Mouse (Mus musculus): ENCODE data around the gene Pxmp4.

Gene Pxmp4

GRCm38 (mm10) chr2:154574271-154574670 is 29.2 kb downstream of the Pxmp4 start:
- no peak for DNase-seq (ENCODE audit: low read depth, low spot score)

GRCm38 (mm10) chr2:154572996-154573395 is 30.5 kb downstream of the Pxmp4 start:
- DNase-seq (ENCODE audit: low read depth, low spot score), result no peak

- DNase-seq (ENCODE audit: low read depth, low spot score), result no peak
Observed at GRCm38 (mm10) chr2:154571976-154572375, 31.5 kb downstream of the Pxmp4 start.

GRCm38 (mm10) chr2:154571266-154571665 is 32.2 kb downstream of the Pxmp4 start:
- peak; percentile 29 for DNase-seq (ENCODE audit: low read depth, low spot score)

GRCm38 (mm10) chr2:154570666-154571065 is 32.8 kb downstream of the Pxmp4 start:
- peak; percentile 25 for DNase-seq (ENCODE audit: low read depth, low spot score)

- peak; percentile 97 for DNase-seq (ENCODE audit: low read depth, low spot score)
Observed at GRCm38 (mm10) chr2:154569836-154570286, 33.6 kb downstream of the Pxmp4 start, which contains the start of gene E2f1. Gene E2f1 (minus strand): TSS chr2:154569892.

GRCm38 (mm10) chr2:154569071-154569748 is 34.3 kb downstream of the Pxmp4 start:
- DNase-seq (ENCODE audit: low read depth, low spot score), result peak; percentile 82

- DNase-seq (ENCODE audit: low read depth, low spot score), result no peak
Observed at GRCm38 (mm10) chr2:154568329-154569070, 35.0 kb downstream of the Pxmp4 start.

- DNase-seq (ENCODE audit: low read depth, low spot score), result no peak
Observed at GRCm38 (mm10) chr2:154567766-154568165, 35.7 kb downstream of the Pxmp4 start.

GRCm38 (mm10) chr2:154566641-154567040 is 36.9 kb downstream of the Pxmp4 start:
- DNase-seq (ENCODE audit: low read depth, low spot score), result no peak

- DNase-seq (ENCODE audit: low read depth, low spot score), result no peak
Observed at GRCm38 (mm10) chr2:154565562-154565961, 37.9 kb downstream of the Pxmp4 start.

GRCm38 (mm10) chr2:154563612-154564170 is 39.8 kb downstream of the Pxmp4 start:
- DNase-seq (ENCODE audit: low read depth, low spot score), result no peak

GRCm38 (mm10) chr2:154558264-154559039 is 45.1 kb downstream of the Pxmp4 start, which contains the start of gene Necab3:
Gene Necab3 (minus strand): TSS chr2:154558890.
- peak; percentile 61 for DNase-seq (ENCODE audit: low read depth, low spot score)

GRCm38 (mm10) chr2:154557184-154557832 is 46.2 kb downstream of the Pxmp4 start:
- no peak for DNase-seq (ENCODE audit: low read depth, low spot score)

GRCm38 (mm10) chr2:154555235-154555634 is 48.3 kb downstream of the Pxmp4 start:
- DNase-seq (ENCODE audit: low read depth, low spot score), result no peak

GRCm38 (mm10) chr2:154552424-154552907 is 51.0 kb downstream of the Pxmp4 start:
- DNase-seq (ENCODE audit: low read depth, low spot score), result peak; percentile 66

GRCm38 (mm10) chr2:154551927-154552326 is 51.6 kb downstream of the Pxmp4 start:
- DNase-seq (ENCODE audit: low read depth, low spot score), result no peak

GRCm38 (mm10) chr2:154551476-154551875 is 52.0 kb downstream of the Pxmp4 start, which contains the start of gene Actl10:
Gene Actl10 (plus strand): TSS chr2:154551776.
- no peak for DNase-seq (ENCODE audit: low read depth, low spot score)

- DNase-seq (ENCODE audit: low read depth, low spot score), result no peak
Observed at GRCm38 (mm10) chr2:154550937-154551336, 52.6 kb downstream of the Pxmp4 start.

- DNase-seq (ENCODE audit: low read depth, low spot score), result no peak
Observed at GRCm38 (mm10) chr2:154549886-154550189, 53.7 kb downstream of the Pxmp4 start.
